Mouse (Mus musculus): ENCODE measurements around the gene Tmem63c.

Gene Tmem63c

DNA sequence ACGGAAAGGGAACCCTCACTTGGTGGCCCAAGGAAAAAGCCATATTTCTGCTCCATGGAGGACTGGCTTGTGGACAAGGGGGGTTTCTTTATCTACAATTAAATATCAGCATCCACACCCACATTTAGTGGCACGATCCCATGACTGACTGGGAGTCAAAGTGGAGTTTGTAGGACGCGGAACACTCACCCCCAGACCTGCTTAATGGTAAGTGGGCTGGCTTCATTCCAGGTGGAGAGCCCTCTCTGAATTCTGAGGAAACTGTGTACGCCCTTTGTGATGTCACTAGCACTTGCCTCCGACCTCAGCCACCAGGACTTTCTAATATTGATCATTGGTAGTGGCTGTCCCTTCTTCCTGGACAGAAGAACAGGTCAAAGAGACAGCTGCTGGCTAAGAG, at the start of gene Tmem63c:
TSS of gene Tmem63c (plus strand) at position 301 of the 400 bp plus-strand sequence.
- no peak for DNase-seq

DNA sequence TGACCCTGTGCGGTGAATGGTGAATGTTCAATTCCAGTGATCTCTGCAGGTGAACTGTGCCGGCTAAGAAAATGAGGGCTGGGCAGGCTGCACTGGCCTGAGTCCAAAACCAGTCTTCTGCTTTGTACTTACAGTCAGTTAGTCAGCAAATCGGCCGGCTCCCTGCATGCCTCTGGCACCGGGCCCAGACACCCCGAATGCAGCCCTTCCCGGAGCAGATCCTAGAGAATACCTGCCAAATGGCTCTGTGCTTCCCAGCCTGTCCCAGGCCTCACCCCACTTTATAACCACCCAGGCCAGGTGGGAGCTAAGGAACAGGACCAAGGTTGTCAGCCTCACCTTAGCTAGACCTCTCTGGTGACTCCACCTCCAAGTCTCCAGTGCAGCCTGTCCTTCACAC, 47.9 kb upstream of the Tmem63c start:
- DNase-seq, result peak; percentile 96

DNA sequence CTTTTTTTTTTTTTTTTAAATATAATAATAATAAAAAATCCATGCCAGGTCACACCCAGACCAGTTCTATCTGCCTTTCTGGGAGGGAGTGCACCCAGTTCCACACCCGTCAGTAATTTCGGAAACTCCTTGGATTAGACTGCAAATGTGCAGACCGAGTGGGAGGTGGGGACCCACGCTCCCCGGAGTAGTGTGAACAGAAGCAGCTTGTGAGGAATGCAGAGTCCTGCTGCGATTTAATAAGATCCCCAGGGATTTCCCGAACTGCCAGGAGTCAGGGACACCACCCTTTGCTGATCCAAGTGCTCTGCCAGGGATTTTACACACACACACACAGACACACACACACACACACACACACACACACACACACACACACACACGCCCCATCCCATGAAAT, 47.4 kb upstream of the Tmem63c start:
- peak; percentile 42 for DNase-seq

DNA sequence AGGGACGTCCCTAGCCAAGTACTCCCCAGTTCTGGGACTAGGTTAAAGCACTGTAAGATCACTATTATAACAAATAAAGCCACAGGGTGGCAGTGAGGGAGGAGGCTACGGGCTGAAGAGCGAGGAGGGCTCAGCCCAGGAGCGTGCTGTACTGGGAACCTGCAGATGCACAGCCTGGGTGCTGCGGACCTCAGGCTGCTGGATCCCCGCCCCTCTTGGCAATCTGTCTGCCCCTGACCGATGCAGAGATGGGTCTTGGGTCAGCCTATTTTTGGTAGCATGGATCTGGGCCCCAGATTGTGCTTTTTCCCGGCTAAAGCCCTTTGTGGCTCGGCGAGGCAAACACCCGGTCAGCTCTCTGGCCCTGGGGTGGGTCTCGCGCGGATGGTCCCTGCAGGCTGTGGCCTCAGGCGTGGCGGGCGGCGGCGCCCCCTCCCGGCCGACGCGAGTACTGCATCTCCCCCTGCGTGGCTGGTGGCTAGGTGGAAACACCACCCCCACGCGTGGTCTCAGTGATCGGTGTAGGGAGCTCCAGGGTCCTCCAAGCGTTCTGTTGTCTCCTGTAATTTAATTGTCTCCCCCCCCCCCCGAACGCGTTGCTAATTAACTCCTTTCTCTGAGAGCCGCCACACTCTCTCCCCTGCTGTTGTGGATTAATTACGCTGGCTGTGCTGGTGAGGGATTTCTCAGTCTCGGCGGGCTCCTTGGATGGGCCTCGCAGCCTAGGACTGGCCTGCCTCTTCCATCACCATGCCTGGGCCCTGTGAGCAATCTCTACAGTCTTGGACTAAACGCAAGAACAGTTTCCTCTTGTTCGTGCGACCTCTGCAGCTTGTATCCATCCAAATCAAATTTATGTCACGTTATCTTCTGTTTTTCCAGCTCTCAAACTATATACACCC, 46.5 kb upstream of the Tmem63c start:
- peak; percentile 93 for DNase-seq

DNA sequence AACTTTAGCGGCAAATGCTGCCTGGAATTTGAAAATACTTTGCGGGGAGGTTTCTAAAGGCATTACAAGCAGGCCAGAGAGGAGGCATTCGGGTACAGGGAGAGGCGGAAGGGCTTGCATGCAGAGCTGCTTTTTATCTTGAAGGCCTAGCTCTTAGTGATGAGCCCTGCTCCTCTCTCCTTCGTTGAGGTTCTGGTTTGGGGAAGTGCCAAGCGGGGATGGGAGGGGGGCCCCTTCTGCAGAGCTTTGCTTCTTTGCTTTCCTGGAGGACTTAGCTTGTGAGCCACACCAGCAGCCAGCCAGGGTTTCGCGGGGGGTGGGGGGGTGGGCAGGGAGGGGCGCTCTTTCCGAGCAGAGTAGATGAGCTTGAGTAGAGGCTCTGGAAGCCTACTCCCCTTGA, 45.4 kb upstream of the Tmem63c start:
- DNase-seq, result no peak

DNA sequence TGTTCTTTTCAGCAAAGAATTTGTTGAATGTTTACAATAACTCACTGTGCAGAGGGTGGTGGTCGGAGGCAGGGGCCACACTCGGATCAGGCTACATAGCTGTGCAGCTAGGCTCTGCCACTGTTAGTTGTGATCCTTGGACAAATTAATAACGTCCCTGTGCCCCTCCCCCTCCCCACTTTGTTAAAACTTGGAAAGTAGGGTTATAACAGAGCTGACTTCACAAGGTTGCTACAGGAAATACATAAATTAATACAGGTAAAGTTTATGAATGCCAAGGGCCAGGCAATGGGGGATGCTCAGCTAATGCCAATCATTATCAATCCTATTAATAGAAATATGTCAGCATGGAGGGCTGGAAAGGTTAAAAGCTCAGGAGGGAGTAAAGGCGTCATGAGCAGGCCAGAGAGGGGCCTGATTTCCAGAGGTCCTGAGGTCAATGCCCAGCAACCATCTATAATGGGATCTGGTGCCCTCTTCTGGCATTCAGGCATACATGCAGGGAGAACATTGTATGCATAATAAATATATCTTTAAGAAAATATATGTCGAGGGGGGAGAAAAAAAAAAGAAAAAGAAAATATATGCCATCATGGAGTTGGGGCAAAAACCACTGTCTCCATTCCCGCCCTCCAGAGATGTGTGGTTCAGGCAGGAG, 44.5 kb upstream of the Tmem63c start:
- no peak for DNase-seq

DNA sequence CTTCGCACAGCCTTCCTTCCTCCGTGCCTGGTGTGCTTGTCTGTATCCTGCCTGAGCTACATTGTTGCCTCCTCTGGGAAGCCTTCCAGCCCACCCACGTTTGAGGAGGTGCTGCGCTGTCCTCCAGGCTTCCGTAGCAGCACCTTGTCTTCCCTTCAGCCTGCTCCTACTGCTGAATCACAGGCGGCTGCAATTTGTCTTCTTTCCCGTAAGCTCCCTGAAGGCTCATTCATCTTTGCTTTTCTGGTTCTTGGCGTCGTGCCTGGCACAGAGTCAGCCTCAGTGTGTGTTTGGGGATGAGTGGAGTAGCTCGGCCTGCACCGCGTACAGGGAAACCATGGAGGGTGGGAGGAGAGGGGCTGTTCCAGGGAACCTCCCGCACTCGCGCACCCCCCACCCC, 43.3 kb upstream of the Tmem63c start:
- peak; percentile 49 for DNase-seq

DNA sequence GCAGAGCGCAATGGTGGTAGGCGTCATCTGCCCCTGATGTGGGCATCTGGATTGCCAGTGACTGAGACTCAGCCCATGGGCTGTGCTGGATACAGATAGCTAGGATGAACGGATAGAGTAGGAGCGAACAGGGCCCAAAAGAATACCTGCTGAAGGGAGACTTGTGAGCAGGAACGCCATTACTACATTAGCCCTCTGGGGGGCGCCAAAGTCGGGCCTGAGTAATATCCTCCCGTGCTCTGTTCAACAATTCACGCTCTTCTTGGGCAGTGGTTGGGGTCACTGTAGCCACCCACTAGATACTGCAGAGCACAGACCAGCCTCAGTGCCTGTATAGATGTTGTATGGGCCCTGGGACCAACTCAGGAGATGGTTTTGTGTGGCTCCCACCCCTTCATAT, 40.0 kb upstream of the Tmem63c start:
- DNase-seq, result peak; percentile 74

DNA sequence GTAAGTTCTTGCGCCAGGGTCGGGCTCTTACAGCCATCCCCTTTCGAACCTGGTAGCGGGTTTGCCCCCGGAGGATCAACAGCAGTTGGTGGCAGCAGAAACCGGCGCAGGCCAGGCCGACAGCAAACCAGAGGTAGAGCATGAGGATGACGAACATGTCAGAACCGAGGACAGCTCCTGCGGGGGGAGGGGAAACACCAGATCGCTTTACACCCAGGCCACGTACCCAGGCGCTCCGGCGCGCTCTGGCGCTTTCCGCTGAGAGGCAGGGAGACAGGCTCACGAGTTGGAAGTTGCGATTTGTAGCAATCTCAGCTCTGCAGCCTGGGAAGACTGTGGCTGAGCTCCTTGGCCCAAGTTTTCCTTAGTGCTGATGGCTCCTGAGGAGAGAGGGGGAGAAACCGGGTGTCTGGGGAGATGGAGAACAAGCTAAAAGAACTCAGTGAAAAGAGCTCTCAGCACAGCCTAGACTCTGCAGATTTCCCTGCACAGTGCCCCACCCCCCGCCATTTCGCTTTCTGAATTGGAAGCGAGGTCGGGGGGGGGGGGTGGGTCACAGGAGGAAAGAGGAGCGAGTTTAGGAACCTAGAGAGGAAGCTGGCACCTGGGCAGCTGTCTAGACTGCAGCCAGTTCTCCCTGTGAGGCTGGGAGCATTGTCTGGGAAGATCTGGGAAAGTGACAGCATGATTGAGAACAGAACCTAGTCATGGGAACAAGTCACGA, 37.5 kb upstream of the Tmem63c start:
- no peak for DNase-seq

DNA sequence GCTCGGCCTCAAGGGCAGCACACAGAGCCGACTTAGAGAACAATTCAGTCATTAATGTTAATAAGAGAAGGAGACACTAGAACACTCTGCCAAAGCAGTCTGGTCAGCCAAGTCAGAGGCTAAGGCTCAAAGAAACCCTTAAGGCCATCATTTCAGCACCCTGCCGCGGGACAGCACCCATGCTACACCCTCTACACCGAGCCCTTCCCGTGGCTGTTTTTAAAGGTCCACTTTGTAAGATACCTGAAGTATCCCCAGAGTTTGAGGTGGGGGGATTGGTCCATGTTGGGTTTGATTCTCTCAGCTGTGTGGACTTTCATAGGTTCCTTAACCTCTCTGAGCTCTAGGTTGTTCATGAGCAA, 37.0 kb upstream of the Tmem63c start:
- no peak for DNase-seq

DNA sequence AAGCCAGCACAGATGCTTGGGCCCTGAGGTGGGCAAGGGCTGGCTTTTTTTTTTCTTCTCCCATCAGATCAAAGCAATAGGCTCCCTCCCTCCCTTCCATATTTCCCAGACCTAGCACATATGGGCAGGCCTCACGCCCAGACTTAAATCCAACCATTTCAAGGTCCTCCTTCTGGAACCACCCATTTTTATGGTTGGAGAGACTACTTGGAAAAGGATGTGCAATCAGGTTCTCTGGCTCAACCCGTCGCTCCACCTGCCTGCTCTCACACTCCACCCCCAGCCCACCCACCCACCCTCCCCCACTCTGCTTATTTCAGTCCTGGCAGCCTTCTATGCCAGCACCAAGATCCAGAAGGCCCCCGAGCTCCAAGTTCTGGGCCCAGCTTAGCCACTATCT, 34.6 kb upstream of the Tmem63c start:
- DNase-seq, result no peak

DNA sequence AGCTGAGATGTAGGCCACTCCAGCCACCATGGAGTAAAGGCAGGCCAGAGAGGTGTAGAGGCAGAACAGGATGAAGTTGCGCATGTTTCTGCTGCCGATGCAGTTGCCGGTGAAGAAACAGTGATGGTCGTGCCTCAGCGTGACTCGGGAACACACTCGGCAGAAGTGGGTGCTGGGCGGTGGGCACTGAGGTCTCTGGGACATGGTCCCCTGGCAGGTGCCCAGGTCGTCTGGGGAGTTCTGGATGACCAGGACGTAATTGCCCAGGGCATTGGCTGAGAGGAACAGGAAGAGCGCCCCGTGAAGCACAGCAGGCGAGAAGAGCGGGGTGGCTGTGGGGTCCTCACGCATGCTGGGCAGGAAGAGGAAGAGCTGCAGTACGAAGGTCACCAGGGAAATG, 32.9 kb upstream of the Tmem63c start:
- no peak for DNase-seq

DNA sequence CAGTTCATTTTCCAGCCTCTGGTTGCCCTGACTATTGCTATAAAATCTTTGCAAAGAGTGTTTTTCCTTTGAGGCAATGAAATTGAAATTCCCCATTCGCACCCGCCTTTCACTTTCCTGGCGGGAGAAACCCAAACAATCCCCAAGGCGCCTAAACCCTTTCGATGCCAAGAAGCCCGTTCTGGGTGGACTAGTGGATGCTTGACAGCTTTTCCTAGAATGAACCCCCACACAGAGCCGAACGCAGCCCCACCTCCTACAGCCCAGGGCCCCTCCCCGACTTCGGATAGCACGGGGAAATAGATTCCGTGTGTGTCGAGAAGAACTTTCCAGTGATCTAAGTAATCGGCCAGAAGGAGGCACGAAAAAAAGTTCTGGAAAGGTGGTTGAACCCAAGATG, 31.8 kb upstream of the Tmem63c start:
- no peak for DNase-seq

DNA sequence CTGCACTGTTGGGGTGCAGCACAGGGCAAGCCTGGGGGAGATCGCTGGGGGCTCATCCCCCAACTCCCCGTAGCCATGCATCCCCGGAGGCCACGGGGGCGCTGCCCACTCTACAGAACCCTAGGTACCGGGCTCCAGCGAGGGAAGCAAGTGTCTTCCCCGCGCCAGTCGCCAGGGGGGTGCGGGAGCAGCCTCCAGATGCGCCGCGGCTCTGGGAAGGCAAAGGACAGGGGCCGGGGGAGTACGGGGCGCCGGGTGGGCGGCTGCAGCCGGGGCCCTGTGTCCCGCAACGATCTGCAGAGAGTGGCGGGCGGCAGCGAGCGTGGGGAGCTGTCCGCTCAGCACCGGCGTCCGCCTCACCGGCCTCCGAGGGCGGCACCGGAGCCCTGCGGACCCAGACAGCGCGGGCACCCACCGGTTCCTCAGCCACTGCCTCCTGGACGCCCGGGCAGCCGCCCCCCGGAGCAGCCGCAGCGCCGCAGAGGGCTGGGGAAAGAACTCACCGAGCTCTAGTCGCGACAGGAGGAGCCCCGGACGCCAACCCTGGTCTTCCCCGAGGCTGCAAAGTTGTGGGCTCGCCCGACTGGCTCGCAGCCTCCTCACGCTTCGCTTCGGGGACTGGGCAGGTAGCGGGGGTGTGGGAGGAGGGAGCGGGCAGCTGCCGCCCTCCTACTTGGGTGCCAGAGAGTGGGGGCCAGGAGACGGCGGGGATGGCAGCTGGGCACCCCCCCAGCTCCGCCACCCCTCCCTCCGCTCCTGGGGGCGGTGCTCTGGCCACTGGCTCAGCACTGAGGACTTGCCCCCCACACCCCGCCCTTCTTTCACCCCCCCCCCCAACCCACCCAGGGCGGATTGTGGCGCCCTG, 31.0 kb upstream of the Tmem63c start, which contains the start of gene Zdhhc22:
TSS of gene Zdhhc22 (minus strand) at position 541 of the 865 bp plus-strand sequence.
- DNase-seq, result peak; percentile 52

DNA sequence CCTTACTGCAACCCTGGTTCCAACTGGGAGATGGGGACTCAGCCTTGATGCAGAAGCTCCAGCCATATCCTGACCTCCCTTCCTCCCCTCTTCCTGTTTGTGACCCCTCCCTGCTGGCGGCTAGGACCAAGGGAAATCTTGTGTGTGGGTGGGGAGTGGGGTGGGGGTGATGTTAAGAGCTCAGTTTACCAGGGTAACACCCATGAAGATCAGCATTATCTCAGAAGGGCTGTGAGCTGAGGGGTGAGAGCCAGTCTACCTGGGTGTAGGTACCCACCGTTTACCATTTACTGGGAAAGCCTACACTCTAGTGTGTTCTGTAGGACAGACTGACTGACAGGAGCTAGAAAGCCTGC, 30.4 kb upstream of the Tmem63c start:
- no peak for DNase-seq

DNA sequence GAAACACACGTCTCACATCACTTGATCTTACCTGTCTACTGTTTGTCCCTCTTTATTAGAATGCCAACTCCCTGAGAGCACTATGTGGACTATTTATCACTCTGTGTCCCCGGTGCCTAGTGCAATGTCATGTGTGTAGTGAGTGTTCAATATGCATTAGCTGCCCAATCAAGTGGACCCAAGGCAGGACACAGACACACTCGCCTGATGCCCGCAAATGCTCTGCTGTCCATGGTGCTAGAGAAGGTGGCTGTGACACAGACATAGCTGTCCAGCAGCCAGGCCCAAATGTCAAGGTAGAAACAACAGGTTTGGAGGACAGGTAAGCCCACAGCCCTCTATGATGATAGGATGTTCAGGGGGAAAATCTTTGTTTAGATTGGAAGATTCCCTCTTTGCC, 27.0 kb upstream of the Tmem63c start:
- DNase-seq, result no peak

DNA sequence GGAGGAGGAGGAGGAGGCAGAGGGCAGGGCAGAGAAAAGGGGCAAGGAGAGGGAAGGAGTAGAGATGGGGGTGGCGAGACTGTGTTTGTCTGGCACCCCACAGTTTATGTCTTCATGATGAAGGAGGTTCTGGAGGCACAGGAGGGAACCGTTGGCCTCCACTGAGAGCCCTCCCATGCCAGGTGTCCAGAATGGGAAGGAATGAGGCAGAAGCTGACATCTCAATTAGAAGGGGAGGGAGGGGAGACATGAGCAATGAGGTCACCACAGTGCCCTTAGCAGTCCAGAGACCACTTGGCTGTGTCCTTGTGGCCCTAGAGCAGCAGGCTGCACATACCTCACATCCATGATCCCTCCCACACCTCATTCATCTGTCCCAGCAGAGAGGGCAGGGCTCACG, 26.4 kb upstream of the Tmem63c start:
- DNase-seq, result no peak

DNA sequence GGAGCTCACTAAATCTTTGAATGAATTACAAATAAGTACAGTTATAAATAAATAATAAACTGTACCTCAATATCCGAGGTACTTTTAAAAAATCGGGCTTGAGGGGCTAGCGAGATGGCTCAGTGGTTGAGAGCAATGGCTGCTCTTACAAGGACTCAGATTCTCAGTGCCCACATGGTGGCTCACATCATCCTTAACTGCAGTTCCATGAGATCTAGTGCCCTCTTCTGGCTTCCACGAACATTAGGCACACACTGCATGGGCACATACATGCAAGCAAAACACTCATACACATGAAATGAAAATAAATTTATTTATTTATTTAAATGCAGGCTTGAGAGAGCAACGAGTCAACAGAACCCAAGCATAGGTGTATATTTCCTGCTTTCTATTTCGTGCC, 25.2 kb upstream of the Tmem63c start:
- DNase-seq, result no peak

DNA sequence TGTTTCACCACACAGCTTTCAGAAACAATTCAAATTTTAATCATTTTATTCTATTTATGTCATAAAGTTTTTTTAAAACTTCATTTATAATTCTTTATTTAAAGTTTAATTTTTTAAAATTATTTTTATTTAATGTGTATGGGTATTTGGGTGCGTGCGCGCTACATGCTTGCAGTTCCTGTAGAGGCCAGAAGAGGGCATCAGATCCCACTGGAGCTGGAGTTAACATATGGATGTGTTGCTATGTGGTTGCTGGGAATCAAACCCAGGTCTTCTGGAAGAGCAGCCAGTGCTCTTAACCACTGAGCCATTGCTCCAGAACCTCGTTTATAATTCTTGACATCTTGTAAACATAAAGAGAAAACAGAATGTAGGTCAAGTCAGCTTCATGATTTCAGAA, 22.4 kb upstream of the Tmem63c start:
- no peak for DNase-seq

DNA sequence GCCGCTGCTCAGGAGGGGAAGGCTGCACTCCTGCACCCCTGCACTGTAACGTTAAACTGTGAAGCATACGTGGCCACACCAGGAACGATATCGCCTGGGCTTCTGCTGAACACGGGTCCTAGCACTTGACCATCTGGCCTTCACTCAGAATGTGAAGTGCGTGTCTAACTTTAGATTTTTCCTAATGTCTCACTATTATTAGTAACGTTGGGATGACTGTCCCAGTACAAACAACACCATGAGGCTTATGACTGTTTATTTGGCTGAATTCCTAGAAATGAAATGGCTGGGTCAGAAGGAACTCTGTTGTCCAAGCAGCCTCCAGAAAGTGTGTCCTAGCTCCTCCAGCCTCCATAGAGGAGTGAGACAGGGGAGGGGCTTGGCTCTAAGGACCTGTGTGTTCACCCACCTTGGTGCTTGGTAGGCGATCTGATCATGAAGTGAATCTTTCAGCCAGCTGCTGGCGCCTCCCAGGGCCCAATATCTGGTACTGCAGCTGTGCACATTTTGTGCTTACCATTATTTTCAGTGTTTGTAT, 21.8 kb upstream of the Tmem63c start:
- DNase-seq, result peak; percentile 40

DNA sequence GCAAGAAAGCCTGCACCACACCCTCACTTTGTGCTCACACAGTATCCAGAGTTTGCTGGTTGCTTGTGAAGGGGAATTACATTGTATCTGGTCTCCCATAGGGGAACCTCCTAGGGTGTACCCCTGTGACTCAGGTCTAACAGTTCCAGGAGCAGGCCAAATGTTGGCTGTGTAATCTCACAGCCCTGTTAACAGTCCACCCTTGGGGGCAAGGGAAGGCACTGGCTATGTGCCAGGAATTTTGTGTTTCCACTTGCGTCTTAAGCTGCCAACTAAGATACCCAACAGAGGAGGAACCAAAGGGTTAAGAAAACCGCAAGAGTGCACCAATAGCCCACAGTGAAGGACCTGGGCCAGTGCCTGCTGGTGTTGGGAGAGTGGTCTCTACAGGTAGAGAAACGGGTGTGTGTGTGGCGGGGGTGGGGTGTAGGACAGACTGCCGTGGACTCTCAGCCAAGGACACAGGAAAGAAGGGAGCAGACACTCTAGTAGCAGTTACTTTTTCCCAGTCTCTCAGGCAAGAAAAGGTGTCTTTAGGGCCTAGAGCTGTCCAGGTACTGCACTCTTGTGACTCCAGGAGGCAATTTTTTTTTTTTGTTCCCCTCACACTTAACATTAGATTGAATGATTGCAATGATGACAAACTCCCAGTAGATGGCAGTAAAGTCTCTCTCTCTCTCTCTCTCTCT, 20.8 kb upstream of the Tmem63c start:
- DNase-seq, result peak; percentile 36

DNA sequence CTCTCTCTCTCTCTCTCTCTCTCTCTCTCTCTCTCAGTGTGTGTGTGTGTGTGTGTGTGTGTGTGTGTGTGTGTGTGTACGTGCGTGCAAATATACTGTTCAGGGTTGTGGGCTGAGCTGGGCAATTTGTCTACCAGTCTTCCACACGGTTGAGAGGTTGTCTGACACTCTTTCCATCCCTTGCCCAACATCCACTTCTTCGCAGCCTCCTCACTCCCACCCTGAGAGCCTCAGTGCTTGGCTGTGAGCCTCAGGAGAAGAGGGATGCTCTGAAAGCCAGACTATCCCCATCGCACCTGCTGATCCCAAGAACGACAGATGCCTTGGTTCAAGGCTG, 20.3 kb upstream of the Tmem63c start:
- no peak for DNase-seq
